Mouse (Mus musculus) heart, adult 2 months (tissue): ENCODE results near the gene Tbc1d7.

Experiments
- CTCF ChIP-seq: fragments of 200-600 bp; IDR thresholded peaks from 2 replicates; pipeline ENCODE4 v1.8.1; 2022; ENCODE audit warnings: antibody characterized with exemption, mild to moderate bottlenecking, moderate library complexity
- EP300 ChIP-seq: fragments of 200-500 bp; IDR thresholded peaks from 2 replicates; pipeline ENCODE4 v1.6.1; 2011; ENCODE audit warnings: low read depth, low read length, control low read depth; ENCODE audit not compliant: insufficient read depth

DNA sequence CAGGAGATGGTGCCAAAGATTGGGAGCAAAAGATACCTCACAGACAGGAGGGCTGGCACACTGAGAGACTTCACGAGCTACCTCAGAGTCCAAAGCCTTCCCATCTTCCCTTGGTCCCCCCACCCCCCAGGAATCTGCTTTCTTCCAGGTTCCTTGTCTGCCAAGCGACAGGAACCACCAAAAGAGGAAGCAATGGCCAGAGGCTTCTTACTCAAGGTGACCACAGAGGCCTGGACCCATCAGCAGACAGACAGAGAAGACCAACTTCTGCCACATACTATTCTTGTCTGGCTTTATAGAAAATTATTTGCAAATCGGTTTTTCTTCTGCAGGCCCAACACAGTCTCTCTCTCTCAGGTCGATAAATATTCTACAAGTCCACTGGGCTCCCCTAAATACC is 46.4 kb upstream of the Tbc1d7 start:
- TF ChIP-seq CTCF (no peak), EP300 (no peak)
